Mouse (Mus musculus) cerebellum, adult (tissue): ENCODE measurements around the gene Cacna1h.

Experiments
- ATAC-seq: cut with Nextera tagmentation; 2 replicates; pipeline ENCODE4 v1.9.2; 2017; ENCODE audit warnings: mild to moderate bottlenecking, moderate library complexity, mixed read lengths; ENCODE audit not compliant: insufficient number of reproducible peaks, low FRiP score, low TSS enrichment

The Cacna1h gene

DNA sequence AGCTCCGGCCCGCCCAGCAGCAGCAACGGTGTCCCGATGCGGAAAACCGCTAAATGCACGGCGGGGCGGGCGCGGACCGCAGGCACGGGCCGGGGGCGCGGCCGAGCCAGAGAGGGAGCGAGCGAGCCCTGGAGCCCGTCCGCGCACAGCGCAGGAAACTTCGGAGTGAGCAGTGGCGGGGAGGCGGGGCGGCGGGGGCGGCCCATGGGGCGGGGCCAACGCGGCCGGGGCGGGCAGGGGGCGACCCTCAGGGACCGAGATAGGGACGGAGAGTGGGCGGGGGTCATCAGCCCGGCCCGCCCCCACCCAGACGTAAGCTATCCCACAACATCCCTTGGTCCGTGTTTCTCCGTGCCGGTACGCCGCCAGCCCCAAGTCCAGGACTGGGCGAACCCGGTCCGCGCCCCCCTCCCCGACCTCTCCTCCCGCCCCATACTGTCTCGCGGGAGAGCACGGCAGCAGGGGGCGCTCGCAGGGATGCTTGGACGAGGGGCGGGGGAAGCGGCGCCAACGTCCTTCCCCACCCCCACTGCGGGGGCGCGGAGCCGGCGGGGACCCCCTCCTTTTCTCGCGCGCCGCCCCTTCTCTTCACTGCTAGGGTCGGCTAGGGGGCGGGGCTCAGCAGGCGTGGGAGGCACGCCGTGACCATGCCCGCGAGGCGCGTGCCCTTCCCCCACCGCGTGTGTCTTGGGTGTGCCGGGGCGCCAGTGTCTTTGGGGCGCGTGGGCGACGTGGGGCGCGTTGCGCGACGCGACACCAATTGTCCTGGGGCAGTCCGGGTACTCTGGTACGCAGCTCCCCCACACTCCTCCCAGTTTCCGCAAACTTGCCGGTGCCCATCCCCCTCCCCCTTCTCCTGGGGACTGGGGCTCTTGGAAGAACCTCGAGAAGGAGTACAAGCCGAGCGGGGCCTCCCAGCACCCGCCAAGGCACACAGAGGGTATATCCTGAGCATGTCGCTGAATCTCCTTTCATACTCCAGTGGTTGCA, at the start of gene Cacna1h:
Gene Cacna1h (minus strand): TSS at position 167 of the 990 bp plus-strand sequence.
- ATAC-seq = no peak

- ATAC-seq = no peak
These were observed 48.5 kb upstream of the Cacna1h start for GRCm38 (mm10) chr17:25482092-25482491.

GRCm38 (mm10) chr17:25480820-25481219, 47.2 kb upstream of the Cacna1h start:
- ATAC-seq = no peak

DNA sequence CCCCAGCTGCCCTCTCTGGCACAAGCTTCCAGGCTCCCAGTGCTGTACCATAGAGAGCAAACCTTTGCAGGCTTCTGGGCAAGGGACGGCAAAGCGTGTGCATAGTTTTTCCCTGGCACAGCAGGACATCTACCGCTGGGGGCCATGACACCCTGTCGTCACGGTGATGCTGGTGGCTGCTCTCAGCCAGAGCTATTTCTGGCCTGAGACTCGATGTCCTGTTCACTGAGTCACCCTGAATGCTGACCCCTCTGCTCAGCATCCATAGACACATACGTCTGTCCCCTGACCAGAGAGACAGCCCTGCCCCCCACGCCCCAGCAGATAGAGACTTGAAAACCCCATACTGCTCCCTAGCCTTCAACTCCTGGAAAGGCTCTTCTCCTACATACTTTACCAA, 46.6 kb upstream of the Cacna1h start:
- no peak for ATAC-seq

- ATAC-seq = peak; percentile 34; the same call in 1 of the 2 replicates
These were observed 42.6 kb upstream of the Cacna1h start for GRCm38 (mm10) chr17:25475946-25476744.

DNA sequence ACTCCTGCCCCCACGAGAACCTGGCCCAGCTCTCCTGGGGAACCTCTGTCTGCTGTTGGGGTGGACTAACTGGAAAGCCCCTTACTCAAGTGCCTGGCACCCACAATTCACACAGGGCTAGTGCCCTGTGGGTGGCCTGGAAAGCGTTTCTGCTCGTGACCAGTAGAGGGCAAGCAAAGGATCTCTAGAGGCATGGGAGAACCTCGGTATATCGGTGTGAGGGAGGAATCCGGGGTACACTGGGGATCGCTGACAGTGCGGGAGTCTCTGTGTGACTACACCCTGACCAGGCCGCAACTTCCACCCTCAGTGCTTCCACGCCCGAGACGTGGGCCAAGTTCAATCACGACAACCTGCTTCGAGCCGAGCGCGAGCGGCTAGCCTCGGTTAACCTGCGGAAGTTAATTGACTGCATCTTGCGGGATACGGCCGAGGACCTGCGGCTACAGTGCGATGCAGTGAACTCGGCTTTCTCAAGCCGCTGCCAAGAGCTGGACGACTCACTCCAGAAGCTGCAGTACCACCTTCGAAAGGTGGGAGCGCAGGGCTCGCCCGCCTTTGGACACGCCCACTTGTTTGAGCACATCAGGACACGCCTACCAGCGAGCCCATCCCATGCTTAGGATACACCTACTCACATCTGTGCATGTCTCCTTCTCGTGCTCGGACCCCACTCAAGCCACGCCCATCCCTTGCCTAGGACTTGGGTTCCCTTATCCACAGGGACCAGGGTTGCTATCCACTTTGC, 40.9 kb upstream of the Cacna1h start:
- ATAC-seq = no peak

DNA sequence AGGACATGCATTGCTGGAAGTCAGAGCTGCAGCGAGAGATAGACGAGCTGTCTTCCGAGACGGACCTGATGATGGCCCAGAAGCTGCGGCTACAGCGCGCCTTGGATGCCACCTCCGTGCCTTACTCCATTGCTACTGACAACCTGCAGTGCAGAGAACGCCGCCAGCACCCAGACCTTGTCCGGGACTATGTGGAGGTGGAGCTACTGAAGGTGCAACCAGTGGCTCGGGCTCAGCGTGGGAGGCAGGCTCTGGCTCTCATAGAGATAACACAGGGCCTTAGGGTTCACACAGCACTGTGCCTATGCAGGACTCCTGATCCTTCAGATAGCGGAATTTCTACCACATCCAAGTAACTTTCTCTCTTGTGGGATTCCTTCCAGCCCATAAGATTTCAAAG, 38.5 kb upstream of the Cacna1h start:
- no peak for ATAC-seq

DNA sequence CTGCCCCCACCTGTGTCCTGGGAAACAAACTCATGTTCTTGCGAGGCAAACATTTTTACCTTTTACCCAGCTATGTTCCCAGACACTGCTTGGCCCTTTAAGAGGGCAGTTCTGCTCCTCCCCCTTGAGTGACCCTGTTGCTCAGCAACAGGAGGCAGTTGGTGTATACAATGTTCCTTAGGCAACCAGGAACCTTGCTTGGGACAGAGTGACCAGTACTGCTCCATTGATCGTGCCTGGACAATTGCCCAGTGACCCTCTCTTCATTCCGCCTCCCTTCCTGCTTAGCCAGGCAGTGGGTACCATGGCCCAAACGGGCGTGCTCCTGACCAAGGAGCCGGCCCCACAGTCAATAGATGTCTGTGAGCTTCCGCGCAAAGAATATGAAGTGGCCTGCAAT, 37.8 kb upstream of the Cacna1h start:
- no peak for ATAC-seq

DNA sequence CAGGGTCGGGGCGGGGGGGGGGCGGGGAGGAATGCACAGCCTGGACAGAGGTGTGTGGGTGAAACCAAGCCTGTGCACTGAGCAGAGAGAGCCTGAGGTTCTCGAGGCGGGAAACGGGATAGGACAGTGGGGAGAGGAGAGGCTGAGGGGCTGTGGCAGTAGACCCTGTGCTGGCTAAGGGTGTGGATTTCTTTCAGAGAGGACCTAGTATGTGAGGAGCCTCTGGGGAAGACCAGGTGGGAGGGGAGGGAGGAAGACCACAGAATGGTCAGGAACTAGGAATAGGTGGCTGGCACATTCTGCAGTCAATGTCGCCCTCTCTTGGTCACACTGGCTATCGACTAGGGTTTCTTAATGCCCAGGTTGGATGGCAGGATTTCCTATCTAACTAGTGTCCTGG, 36.2 kb upstream of the Cacna1h start:
- ATAC-seq = no peak

- no peak for ATAC-seq
These were observed 34.7 kb upstream of the Cacna1h start for GRCm38 (mm10) chr17:25468301-25468700.

- ATAC-seq = no peak
These were observed 34.2 kb upstream of the Cacna1h start for GRCm38 (mm10) chr17:25467781-25468180.

- ATAC-seq = no peak
These were observed 32.7 kb upstream of the Cacna1h start for GRCm38 (mm10) chr17:25466257-25466656.

DNA sequence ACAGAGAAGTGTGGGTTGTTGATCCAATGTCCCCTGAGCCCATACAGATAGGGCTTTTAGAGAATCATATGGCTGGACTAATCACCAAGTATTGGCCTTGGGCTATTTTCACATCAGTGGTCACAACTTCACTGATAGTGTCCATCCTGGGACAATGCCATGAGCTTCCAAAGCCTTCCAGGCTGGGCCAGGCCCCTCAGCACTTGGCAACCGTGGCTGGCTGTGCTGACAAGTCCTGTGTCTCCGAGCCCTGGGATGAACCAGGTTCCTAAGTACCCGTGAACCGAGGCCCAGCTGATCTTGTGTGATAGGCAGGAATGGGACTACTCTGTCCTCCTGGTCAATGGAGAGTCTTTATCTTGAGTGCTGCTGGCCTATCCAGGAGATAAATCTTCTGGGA, 30.5 kb upstream of the Cacna1h start:
- ATAC-seq = no peak

DNA sequence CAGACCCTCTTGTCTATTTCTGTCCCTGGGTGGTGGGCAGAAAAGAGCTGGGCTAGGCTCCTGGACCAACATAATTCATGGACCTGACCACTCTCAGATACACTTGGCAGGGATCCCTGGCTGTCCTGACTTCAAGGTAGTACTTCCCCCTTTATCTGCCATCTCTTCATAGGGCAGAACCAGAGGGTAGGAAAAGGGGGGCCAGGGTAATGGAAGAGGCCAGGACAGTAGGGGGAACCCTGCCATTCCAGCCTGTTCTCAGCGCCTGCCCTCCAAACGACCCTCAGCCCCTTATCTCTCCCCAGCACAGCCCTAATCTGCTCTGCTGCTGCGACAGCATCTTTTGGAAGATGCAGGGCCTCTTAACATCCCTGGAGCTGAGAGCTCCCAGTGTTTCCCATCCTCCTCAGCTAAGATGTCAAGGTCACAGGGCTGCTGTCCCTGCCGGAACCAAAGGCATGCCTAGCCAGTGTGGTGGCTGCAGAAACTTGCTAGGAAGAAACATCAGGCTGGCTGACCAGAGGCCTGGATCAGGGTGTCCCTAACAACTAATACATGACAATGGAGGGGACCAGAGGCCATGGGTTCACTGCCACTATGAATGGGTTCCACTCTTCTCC, 29.9 kb upstream of the Cacna1h start:
- ATAC-seq = no peak

GRCm38 (mm10) chr17:25462236-25462875, 28.8 kb upstream of the Cacna1h start:
- no peak for ATAC-seq

GRCm38 (mm10) chr17:25456540-25456939, 23.0 kb upstream of the Cacna1h start:
- no peak for ATAC-seq

DNA sequence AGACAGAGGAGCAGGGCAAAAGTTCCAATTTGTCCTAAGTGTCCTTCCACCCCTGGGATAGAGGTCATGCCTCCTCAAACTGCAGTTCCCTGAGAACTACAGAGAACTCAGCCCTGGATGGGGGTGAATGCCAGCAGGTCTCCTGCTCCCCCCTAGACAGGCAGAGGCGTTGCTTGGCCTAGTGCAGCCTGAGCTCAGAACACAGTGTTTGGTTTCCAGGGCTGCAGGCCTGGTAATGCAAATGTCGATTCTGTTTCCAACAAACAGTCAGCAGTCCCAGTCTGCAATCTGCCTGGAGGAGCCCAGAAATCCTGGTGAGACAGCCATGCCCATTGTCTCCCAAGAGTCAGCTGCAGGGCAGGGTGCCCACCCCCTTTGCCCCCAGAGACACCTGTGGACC, 20.7 kb upstream of the Cacna1h start, which contains the start of gene Tekt4:
Gene Tekt4 (plus strand): TSS at position 344 of the 400 bp plus-strand sequence.
- no peak for ATAC-seq

DNA sequence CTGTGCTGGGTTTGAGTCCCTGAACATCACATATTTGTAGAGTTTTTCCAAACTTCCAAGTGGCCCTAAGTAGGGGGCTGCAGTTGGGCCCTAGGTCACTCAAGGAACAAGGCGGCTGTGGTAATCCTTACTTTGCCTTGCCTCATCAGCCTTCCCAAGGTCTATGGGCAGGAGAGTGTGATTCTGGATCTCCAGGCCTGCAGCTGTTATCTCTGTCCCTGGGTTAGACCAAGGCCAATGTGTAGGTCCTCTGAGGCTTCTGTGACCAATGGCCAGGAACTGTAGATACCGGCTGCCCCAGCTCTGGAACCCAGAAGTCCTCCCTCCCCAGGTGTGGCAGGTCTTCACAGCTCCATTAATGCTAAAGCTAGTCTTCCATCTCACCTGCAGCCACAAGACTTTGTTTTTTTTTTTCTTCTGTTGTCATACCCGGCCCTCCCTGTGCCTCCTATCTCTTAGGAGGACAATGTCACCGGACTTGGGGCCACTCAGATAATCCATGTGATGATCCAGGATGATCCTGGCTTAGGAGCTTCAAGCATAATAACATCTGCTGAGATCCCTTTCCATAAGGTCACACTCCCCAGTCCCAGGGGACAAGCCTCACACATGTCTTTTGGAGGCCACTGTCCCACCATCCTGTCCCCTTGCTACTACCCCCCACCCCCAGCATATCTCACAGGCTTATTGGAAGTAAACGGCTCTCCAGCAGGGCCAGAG, 18.8 kb upstream of the Cacna1h start:
- no peak for ATAC-seq

DNA sequence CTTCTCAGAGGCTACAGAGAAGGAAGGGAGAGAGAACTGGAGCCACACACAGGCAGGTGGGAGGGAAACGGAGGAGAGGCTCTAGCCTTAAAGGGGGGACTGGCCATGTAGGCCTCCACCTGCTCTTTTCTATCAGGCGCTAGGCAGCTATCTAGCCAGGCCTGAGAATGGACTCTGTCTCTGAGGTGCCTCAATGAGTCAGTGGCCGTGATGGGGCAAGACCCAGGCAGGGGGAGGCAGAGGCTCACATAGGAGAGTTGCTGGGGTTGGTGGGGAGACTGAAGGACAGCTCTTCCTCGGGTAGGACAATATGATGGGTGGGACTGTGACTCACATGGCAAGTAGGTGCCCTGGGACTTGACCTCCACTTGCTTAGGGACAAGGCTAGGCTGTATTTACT, 16.7 kb upstream of the Cacna1h start:
- no peak for ATAC-seq
